Mouse (Mus musculus) frontal cortex, postnatal 25 days (tissue): ENCODE measurements around the gene Gm10354.
"Not testable (repeated sequence)": the region's sequence is repeated elsewhere in the genome, so short reads cannot be mapped to it uniquely, and the experiment has no call there.

ENCODE experiments used
- DNase-seq, 2 experiments: peaks; one replicate each; pipeline ENCODE4 v3.0.0; 2022; ENCODE audit warnings: low spot score in 2 of 2

Gene Gm10354

GRCm38 (mm10) chr5:14955928-14956706 lies 22.6 kb downstream of the Gm10354 start:
- not testable (repeated sequence) for DNase-seq

DNA sequence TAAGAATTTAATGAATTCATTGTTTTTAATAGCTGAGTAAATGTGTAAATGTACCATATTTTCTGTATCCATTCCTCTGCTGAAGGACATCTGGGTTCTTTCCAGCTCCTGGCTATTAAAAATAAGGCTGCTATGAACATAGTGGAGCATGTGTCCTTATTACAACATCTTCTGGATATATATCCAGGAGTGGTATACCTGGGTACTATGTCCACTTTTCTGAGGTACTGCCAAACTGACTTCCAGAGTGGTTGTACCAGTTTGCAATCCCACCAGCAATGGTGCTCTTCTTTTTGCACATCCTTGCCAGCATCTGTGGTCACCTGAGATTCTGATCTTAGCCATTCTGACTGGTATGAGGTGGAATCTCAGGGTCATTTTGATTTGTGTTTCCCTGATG lies 25.1 kb downstream of the Gm10354 start:
- DNase-seq = not testable (repeated sequence)

GRCm38 (mm10) chr5:14952749-14953148 lies 26.0 kb downstream of the Gm10354 start:
- not testable (repeated sequence) for DNase-seq

DNA sequence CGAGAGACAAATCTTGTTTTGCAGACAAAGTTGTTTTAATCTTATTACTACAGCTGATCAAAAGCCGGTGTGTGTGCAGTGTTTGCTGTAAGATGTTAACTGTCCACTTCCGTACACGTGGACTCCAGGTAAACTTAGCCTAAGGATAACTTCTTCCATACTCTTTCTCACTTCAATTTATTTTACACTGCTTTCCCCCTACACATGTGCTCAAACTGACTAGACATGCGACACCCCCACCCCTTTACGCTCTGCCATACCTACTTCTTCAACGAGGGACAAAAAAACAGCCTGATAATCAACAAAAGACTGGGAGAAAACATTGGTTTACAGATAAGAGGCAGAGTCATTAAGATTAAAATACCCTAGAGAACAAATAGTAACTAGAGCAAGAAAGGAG lies 26.9 kb downstream of the Gm10354 start:
- not testable (repeated sequence) for DNase-seq

DNA sequence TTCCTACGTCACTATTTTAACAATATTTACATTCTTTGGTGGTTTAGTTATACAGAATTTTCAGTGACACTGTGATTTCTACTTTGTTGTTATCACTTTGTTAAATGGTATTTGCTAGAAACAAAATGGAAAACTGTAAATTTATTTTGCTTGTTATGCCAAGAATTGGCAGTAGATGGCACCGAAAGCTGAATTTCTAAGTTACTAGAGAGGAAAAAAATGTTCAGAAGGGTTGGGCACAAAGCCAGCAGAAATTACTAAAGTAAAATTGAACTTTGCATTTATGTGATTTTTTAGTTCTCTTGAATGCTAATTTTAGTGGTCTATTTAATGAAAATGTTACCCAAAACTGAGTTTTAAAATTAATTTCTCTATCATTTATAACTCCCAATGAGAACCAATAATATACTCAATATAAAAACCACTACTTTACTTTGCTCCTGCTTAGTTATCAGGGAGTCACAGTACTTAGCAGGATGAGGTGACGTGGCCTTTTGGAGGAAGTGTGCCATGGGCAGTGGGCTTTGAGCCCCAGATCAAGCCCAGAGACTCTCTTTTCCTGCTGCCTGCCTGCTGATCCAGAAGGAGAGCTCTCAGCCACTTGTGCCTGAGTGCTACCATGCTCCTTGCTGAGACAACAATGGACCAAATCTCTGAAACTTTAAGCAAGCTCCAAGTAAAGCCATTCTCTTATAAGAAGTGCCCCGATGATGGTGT lies 31.1 kb downstream of the Gm10354 start:
- not testable (repeated sequence) for DNase-seq

DNA sequence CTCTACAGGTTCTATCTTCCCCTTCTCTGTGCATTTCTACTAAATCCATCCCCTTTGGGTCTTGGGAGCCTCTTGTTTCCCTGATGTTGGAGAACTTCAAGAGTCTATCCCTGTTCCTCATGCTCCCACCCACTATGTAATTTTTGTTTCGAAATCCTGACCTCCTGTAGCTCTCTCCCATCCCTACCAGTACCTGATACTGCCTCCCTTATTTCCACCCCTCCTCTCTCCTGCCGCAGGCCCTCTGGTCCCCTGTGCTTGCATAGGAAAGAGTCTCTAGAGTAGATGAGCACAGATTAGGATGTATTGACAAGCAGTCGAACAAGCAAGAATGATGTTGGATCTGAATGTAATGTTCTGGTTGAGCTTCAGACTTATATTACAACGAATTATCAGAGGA lies 33.2 kb downstream of the Gm10354 start:
- not testable (repeated sequence) for DNase-seq

GRCm38 (mm10) chr5:14941043-14941442 lies 37.7 kb downstream of the Gm10354 start:
- not testable (repeated sequence) for DNase-seq

- not testable (repeated sequence) for DNase-seq
Observed at GRCm38 (mm10) chr5:14938329-14938728, 40.4 kb downstream of the Gm10354 start, which contains the start of gene Speer4e. Speer4e (minus strand) TSS chr5:14938429.

DNA sequence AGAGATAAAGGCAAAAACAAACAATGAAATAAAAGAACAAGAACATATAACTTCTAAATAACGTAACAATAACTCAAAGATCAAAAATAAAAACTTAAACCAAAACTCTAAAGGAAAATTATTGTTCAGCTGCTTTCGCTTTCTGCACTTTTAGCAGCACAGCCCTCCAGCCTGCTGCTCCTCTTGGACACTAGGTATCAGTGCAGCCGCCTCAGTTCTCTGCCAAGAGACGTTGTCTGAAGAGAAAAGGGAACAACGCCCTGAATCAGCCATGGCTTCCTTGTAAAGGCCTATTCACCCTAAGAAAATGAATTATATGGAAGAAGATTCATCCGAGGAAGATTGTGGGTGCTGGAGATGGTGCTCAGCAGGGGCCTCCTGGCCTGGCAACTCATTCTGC lies 45.0 kb downstream of the Gm10354 start:
- not testable (repeated sequence) for DNase-seq

- DNase-seq = not testable (repeated sequence)
Observed at GRCm38 (mm10) chr5:14927047-14927446, 51.7 kb downstream of the Gm10354 start.
